Mouse (Mus musculus): ENCODE data around the gene Capns2.

DNA sequence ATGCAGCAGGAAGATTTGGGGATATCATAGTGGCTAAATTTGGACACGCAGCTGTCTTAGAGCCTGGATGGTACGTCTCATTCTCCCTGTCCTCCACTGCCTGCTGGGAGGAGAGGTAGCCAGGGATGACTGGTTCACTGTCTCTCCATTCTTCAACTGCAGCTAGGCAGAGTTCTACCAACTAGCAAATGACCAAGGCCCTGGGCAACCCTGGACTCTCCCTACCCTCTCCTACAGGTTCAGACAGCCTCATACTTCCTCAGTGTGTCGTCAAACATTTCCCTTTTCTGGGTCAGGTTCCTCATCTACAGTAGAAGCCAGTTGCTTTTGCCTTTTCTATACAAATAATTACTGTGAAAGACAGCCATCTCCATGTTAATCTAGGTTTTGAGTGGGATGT lies 46.5 kb upstream of the Capns2 start:
- TF ChIP-seq POLR2A (IDR thresholded peaks at IDR 0.05; ENCODE audit: low read depth, low read length) (no peak), CTCF (IDR thresholded peaks at IDR 0.05; ENCODE audit: borderline replicate concordance, insufficient read depth, low read length) (no peak)
